Mouse (Mus musculus) brain, embryonic 18.5 days (tissue): Measurements from ENCODE around the gene Rhox11.
"Not testable (repeated sequence)": the region's sequence is repeated elsewhere in the genome, so short reads cannot be mapped to it uniquely, and the experiment has no call there.

Experiments
- DNase-seq: peaks from one replicate; pipeline ENCODE4 v3.0.0-alpha.2; 2012; ENCODE audit warnings: low read depth, low spot score

The Rhox11 gene

DNA sequence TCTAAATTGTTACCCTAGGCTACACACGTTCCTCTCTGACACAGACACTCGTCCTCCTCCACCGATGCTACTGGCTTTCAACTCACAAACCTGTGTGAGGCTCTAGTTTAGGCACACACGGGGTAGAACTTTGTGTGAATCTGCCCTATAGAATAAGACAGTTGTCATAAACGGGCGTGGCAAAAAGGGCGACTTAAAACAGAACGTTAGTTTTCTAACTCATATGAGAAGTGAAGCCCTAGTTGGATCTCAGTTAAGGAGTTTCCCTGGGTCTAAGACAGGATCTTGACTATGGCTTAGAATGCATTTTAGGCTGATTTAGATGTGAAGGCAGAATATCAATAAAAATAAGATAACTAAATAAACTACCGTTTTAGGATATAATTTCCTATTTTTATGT is at the start of gene Rhox11:
Gene Rhox11, minus strand, starts transcription at position 101 of the 400 bp plus-strand sequence.
- DNase-seq, result no peak

DNA sequence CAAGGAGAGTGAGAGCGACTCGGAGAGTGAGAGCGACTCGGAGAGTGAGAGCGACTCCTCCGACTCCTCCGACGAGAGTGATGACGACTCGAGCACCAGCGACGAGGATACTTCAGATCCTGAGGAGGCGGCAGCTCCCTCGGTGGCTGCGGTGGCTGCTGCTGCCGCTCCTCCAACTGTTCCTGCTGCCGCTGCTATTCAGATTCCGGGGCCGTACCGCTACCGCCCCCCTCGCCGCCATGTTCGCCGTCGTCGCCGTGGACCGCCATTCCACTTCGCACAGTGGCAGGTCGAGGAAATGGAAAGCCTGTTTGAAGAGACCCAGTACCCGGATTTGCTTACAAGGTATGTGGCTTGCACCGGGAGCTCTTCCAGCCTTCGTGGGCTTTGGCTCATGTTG is 36.5 kb upstream of the Rhox11 start:
- no peak for DNase-seq

DNA sequence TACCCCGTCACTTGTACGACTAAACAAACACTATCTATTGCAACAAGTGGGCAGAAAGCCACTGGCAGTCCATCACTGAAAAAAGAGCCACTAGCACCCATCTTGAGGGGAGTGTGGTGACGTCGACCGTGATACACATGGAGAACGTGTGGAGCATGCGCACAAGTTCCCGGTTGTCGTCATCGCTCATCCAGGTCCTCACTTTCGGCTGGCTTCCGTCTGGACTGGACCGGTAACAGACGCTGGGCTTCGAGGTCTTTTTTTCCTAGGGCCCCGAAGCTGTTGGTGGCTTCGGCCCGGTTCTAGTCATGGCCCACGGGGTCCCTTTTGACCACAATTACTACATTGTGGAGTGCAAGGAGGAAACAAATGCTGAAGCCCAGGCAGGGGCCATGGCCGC is 36.0 kb upstream of the Rhox11 start, which contains the start of gene Rhox13:
Gene Rhox13, plus strand, starts transcription at position 238 of the 400 bp plus-strand sequence.
- no peak for DNase-seq

DNA sequence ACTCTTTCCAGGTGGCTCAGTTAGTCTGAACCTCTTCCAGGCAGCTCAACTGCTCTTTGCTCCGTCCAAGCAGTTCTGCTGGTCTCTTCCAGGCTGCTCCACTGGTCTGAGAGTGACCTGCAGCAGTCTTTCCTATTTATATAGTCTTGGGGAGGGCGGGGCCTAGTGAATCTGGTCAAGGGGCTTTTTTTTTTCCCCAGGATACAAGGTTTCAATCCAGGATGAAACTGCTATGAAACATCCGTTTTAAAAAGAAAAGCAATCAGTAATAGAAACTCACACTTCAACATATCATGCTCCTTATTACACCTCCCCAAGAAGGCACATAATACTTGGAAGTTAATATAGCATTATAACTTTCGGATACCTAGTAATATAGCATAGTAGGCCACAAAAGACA is 25.9 kb upstream of the Rhox11 start, which contains the start of gene Rhox12:
Gene Rhox12, minus strand, starts transcription at position 101 of the 400 bp plus-strand sequence.
- DNase-seq, result no peak

GRCm38 (mm10) chrX:38084226-38084625 is 715 bp downstream of the Rhox11 start:
- DNase-seq, result no peak

- DNase-seq, result no peak
These were observed 18.8 kb downstream of the Rhox11 start, which contains the start of gene Rhox10 for GRCm38 (mm10) chrX:38066175-38066574. Gene Rhox10, plus strand, starts transcription at chrX:38066475.

- no peak for DNase-seq
These were observed 23.4 kb downstream of the Rhox11 start for GRCm38 (mm10) chrX:38061544-38061943.

DNA sequence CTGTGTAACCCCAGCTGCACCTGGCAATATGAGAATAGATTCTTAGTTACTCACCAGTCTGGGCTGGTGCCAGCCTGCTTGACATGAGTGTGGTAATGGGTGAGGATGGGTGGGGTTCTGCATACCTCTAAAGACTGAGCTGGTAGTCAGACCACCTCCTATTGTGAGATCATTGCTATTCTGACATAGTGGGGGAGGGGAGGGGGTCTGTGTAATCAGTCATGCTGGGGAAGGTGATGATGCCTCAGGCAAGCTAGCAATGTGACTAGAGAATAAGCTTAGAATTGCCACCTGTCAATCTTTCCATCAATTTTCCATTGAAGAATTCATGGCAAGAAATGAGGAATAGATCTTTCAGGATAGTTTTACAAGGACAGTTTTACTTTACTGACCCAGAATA is 41.9 kb downstream of the Rhox11 start, which contains the start of gene Btg1-ps2:
Gene Btg1-ps2, minus strand, starts transcription at position 101 of the 400 bp plus-strand sequence.
- not testable (repeated sequence) for DNase-seq

DNA sequence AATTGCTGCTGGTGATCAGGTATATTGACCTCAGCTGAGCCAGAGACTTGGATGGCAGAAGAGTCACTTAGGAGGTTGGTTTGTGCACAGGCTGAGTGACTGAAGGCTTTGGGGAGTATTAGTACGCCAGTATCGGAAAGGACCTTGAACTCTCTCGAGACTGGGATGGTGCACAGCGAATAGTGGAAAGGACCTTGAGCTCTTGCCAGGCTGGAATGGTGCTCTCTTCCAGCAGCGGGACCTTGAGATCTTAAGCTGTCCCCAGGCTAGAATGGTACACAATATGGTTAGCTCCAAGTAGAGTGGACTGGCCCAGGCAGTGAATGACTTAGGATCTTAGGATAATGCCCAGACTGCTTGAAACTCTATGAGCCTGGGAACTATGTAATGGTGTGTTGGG is 45.3 kb downstream of the Rhox11 start:
- DNase-seq, result no peak

DNA sequence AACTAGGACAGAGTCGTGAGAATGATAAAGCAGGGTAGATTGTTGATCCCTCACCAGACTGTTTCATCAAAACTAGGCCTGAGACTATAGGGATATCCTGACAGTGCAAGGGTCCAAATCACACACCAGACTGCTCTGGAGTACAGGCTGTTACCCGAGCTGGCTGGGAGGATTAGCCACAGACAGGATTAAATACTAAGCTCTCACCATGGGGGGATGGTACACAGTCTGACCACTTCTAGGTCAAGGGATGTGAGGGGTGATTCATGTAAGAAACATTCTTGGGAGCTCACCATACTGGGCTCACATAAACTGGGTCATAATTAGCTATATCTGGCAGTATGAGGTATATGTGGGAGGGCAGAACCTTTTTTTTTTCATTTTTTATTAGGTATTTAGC is 51.1 kb downstream of the Rhox11 start:
- DNase-seq, result no peak
